Mouse (Mus musculus) CH12.LX (cell line): Measurements from ENCODE around the gene Gfpt1. TPM values are rescaled to one million over a fixed set of nuclear protein-coding genes. Genes with fewer than 3 reads are reported as not detected.

Source experiments
- DNase-seq: peaks from one replicate; pipeline ENCODE4 v3.0.0-alpha.2; 2013; ENCODE audit errors: extremely low read depth
- H3K27ac ChIP-seq: 2 replicates; pipeline ENCODE4 v1.5.1; 2012; ENCODE audit warnings: low read depth, mild to moderate bottlenecking, control low read depth, moderate library complexity; ENCODE audit not compliant: insufficient read depth
- H3K27me3 ChIP-seq: replicated peaks from 2 replicates; pipeline ENCODE3; 2012; ENCODE audit warnings: inconsistent platforms
- H3K36me3 ChIP-seq, 2 experiments: replicated peaks in 1 of 2; 2 replicates each; pipeline versions ENCODE3 to v1.6.1; 2012; ENCODE audit warnings: inconsistent platforms in 1 of 2, low read length in 1 of 2, mild to moderate bottlenecking in 1 of 2, mixed read lengths in 1 of 2, moderate library complexity in 1 of 2; ENCODE audit not compliant: control insufficient read depth in 1 of 2, insufficient read depth in 1 of 2
- H3K4me1 ChIP-seq, 2 experiments: 2 replicates each; pipeline ENCODE4 v1.6.1; 2012; ENCODE audit warnings: inconsistent platforms in 1 of 2, moderate library complexity in 1 of 2; ENCODE audit not compliant: insufficient read depth in 2 of 2, control insufficient read depth in 1 of 2
- H3K4me2 ChIP-seq: 2 replicates; pipeline ENCODE4 v1.6.1; 2012; ENCODE audit warnings: low read depth, mild to moderate bottlenecking, control low read depth; ENCODE audit not compliant: poor library complexity, insufficient read depth, severe bottlenecking
- H3K4me3 ChIP-seq, 3 experiments: fragments of 150-350 bp in 1 of 3; sonication (generic) in 1 of 3; replicated peaks in 1 of 3; 2 replicates each; pipeline versions ENCODE3 to v1.5.1; 2011 to 2012; ENCODE audit warnings: low read depth in 2 of 3, low read length in 2 of 3, mild to moderate bottlenecking in 2 of 3, moderate library complexity in 2 of 3, control low read depth in 1 of 3, improper control_type of control experiment in 1 of 3, inconsistent platforms in 1 of 3, mixed read lengths in 1 of 3; ENCODE audit not compliant: poor library complexity in 1 of 3
- H3K79me2 ChIP-seq: replicated peaks from 2 replicates; pipeline ENCODE4 v1.6.1; 2012; ENCODE audit warnings: mild to moderate bottlenecking, moderate library complexity; ENCODE audit not compliant: control insufficient read depth, poor library complexity, insufficient read depth, severe bottlenecking; ENCODE audit errors: extremely low read depth
- H3K9ac ChIP-seq: 2 replicates; pipeline ENCODE4 v1.6.1; 2012; ENCODE audit warnings: low read depth, mild to moderate bottlenecking, control low read depth, moderate library complexity; ENCODE audit not compliant: insufficient read depth
- H3K9me3 ChIP-seq: replicated peaks from 2 replicates; pipeline ENCODE3; 2012; ENCODE audit warnings: low read length, inconsistent platforms, mixed read lengths
- BHLHE40 ChIP-seq: IDR thresholded peaks from 2 replicates; pipeline ENCODE4 v1.6.1; 2011; ENCODE audit warnings: mild to moderate bottlenecking, low read depth, low read length, improper control_type of control experiment
- CHD1 ChIP-seq: IDR thresholded peaks from 2 replicates; pipeline ENCODE4 v1.6.1; 2012; ENCODE audit warnings: low read depth, low read length, improper control_type of control experiment, inconsistent platforms
- CHD2 ChIP-seq: IDR thresholded peaks from 2 replicates; pipeline ENCODE4 v1.6.1; 2011; ENCODE audit warnings: low read length, improper control_type of control experiment
- E2F4 ChIP-seq: IDR thresholded peaks from 2 replicates; pipeline ENCODE4 v1.6.1; 2011; ENCODE audit warnings: low read depth, low read length, improper control_type of control experiment; ENCODE audit not compliant: insufficient replicate concordance
- EP300 ChIP-seq: IDR thresholded peaks from 2 replicates; pipeline ENCODE4 v1.6.1; 2011; ENCODE audit warnings: low read length, improper control_type of control experiment
- HCFC1 ChIP-seq: IDR thresholded peaks from 2 replicates; pipeline ENCODE4 v1.6.1; 2012; ENCODE audit warnings: low read depth, mild to moderate bottlenecking, inconsistent platforms, low read length, improper control_type of control experiment
- IRF4 ChIP-seq: IDR thresholded peaks from 2 replicates; pipeline ENCODE4 v1.6.1; 2014; ENCODE audit warnings: low read depth, mild to moderate bottlenecking, inconsistent platforms, low read length, improper control_type of control experiment
- JUN ChIP-seq: IDR thresholded peaks from 2 replicates; pipeline ENCODE4 v1.6.1; 2011; ENCODE audit warnings: low read depth, mild to moderate bottlenecking, low read length, improper control_type of control experiment, moderate library complexity; ENCODE audit not compliant: insufficient read depth
- JUND ChIP-seq: conservative IDR thresholded peaks from 2 replicates; pipeline ENCODE4 v1.6.1; 2011; ENCODE audit warnings: low read depth, low read length, improper control_type of control experiment
- KAT2A ChIP-seq: IDR thresholded peaks from 2 replicates; pipeline ENCODE4 v1.6.1; 2012; ENCODE audit warnings: low read length, improper control_type of control experiment, inconsistent platforms; ENCODE audit not compliant: insufficient replicate concordance
- MAFK ChIP-seq: IDR thresholded peaks from 2 replicates; pipeline ENCODE4 v1.6.1; 2011; ENCODE audit warnings: low read length, improper control_type of control experiment; ENCODE audit not compliant: insufficient replicate concordance
- MAX ChIP-seq: IDR thresholded peaks from 2 replicates; pipeline ENCODE4 v1.6.1; 2011; ENCODE audit warnings: low read length, improper control_type of control experiment
- MAZ ChIP-seq: IDR thresholded peaks from 2 replicates; pipeline ENCODE4 v1.6.1; 2012; ENCODE audit warnings: low read depth, mild to moderate bottlenecking, inconsistent platforms, low read length, improper control_type of control experiment, moderate library complexity
- MEF2A ChIP-seq: IDR thresholded peaks from 2 replicates; pipeline ENCODE4 v1.6.1; 2014; ENCODE audit warnings: low read depth, mild to moderate bottlenecking, inconsistent platforms, low read length, improper control_type of control experiment, borderline replicate concordance
- MXI1 ChIP-seq: IDR thresholded peaks from 2 replicates; pipeline ENCODE4 v1.6.1; 2011; ENCODE audit warnings: mild to moderate bottlenecking, low read depth, low read length, improper control_type of control experiment
- MYC ChIP-seq: IDR thresholded peaks from 2 replicates; pipeline ENCODE4 v1.6.1; 2011; ENCODE audit warnings: low read depth, mild to moderate bottlenecking, improper control_type of control experiment, low read length
- NELFE ChIP-seq: IDR thresholded peaks from 2 replicates; pipeline ENCODE4 v1.6.1; 2011; ENCODE audit warnings: low read depth, low read length, improper control_type of control experiment
- NRF1 ChIP-seq: IDR thresholded peaks from 2 replicates; pipeline ENCODE4 v1.6.1; 2014; ENCODE audit warnings: low read depth, mild to moderate bottlenecking, inconsistent platforms, low read length, improper control_type of control experiment, moderate library complexity
- PAX5 ChIP-seq: IDR thresholded peaks from 2 replicates; pipeline ENCODE4 v1.6.1; 2012; ENCODE audit warnings: low read length, inconsistent platforms, mixed read lengths
- RAD21 ChIP-seq: IDR thresholded peaks from 2 replicates; pipeline ENCODE4 v1.6.1; 2011; ENCODE audit warnings: low read depth, mild to moderate bottlenecking, low read length, improper control_type of control experiment, moderate library complexity
- RCOR1 ChIP-seq: conservative IDR thresholded peaks from 2 replicates; pipeline ENCODE4 v1.6.1; 2012; ENCODE audit warnings: low read depth, mild to moderate bottlenecking, inconsistent platforms, low read length, improper control_type of control experiment
- SIN3A ChIP-seq: IDR thresholded peaks from 2 replicates; pipeline ENCODE4 v1.6.1; 2012; ENCODE audit warnings: low read length, improper control_type of control experiment, inconsistent platforms
- SMC3 ChIP-seq: IDR thresholded peaks from 2 replicates; pipeline ENCODE4 v1.6.1; 2011; ENCODE audit warnings: low read depth, low read length, improper control_type of control experiment
- TBP ChIP-seq: conservative IDR thresholded peaks from 2 replicates; pipeline ENCODE4 v1.6.1; 2011; ENCODE audit warnings: low read depth, low read length, improper control_type of control experiment
- UBTF ChIP-seq: IDR thresholded peaks from 2 replicates; pipeline ENCODE4 v1.6.1; 2012; ENCODE audit warnings: low read depth, mild to moderate bottlenecking, inconsistent platforms, low read length, improper control_type of control experiment, moderate library complexity
- ZC3H11A ChIP-seq: IDR thresholded peaks from 2 replicates; pipeline ENCODE4 v1.6.1; 2012; ENCODE audit warnings: low read depth, mild to moderate bottlenecking, inconsistent platforms, low read length, improper control_type of control experiment
- ZKSCAN1 ChIP-seq: IDR thresholded peaks from 2 replicates; pipeline ENCODE4 v1.6.1; 2012; ENCODE audit warnings: low read depth, inconsistent platforms, low read length, improper control_type of control experiment, borderline replicate concordance
- ZMIZ1 ChIP-seq: IDR thresholded peaks from 2 replicates; pipeline ENCODE4 v1.6.1; 2012; ENCODE audit warnings: low read depth, mild to moderate bottlenecking, inconsistent platforms, low read length, improper control_type of control experiment
- dilution Hi-C: fragments of 300-500 bp; cut with MboI; formaldehyde crosslinking; loops from 2 replicates; pipeline ENCODE4 v1.14.3; 2020; ENCODE audit warnings: low sequenced_read_pairs; ENCODE audit not compliant: extremely low pct_unique_long_range_greater_than_20kb, extremely low pct_ligation_motif_present
- in situ Hi-C: fragments of 300-500 bp; cut with MboI; formaldehyde crosslinking; loops from 3 replicates; pipeline ENCODE4 v1.14.3; 2019; ENCODE audit warnings: low sequenced_read_pairs, low pct_ligation_motif_present, low pct_unique_long_range_greater_than_20kb, mixed read lengths
- polyA plus RNA-seq: library from polyadenylated mRNA; unstranded; fragments of >175 nt; gene quantifications from 2 replicates; pipeline ENCODE4 v1.2.1, GENCODE M21; 2012; ENCODE audit warnings: low read depth; ENCODE audit not compliant: insufficient read length
- total RNA-seq, 2 experiments: library from RNA; depleted of rRNA; stranded (reverse); fragments of 300-350 nt in 1 of 2; fragments of >200 nt in 1 of 2; gene quantifications; 2 replicates each; pipeline ENCODE4 v1.2.3; 2012 to 2014

Gfpt1 gene
- total and polyA plus RNA-seq, 3 experiments: 24.9 to 35.3 (median 32.1) TPM

- Histone ChIP-seq H3K4me1 (peaks cover 7 to 13% of the 10 kb centered on the region in 2 experiments; a peak in 3 of 4 replicates), H3K79me2 (no peaks in the 10 kb centered on the region), H3K27me3 (no peaks in the 10 kb centered on the region), H3K9ac (no peak overlapping the region), H3K36me3 (peaks cover 0 to 1% of the 10 kb centered on the region in 2 experiments), H3K27ac (no peak overlapping the region), H3K9me3 (no peaks in the 10 kb centered on the region), H3K4me3 (no peak overlapping the region), H3K4me2 (no peak overlapping the region)
- TF ChIP-seq UBTF: no peak
- TF ChIP-seq ZKSCAN1: no peak
- TF ChIP-seq IRF4: no peak
- no peak for TF ChIP-seq EP300
- TF ChIP-seq RAD21: no peak
- dilution Hi-C loops: no loop called here
- in situ Hi-C loops: loop anchor here (5.0 to 10.0 kb wide), 2 partner anchors 227 to 354 kb away; no protein-coding TSS in a partner anchor
- no peak for DNase-seq
These were observed 57.8 kb downstream of the Gfpt1 start for GRCm38 (mm10) chr6:87100297-87101020.

GRCm38 (mm10) chr6:87101281-87101954 lies 58.8 kb downstream of the Gfpt1 start:
- Histone ChIP-seq H3K9me3 (no peaks in the 10 kb centered on the region), H3K27ac (no peak overlapping the region), H3K4me3 (peak overlapping the region in 2 of 3 experiments; percentile 16 to 45), H3K4me1 (peaks cover 7 to 13% of the 10 kb centered on the region in 2 experiments; a peak in 3 of 4 replicates), H3K4me2 (peak overlapping the region; percentile 95), H3K9ac (no peak overlapping the region; the same call in 1 of the 2 replicates), H3K36me3 (no peaks in the 10 kb centered on the region), H3K27me3 (no peaks in the 10 kb centered on the region), H3K79me2 (no peaks in the 10 kb centered on the region)
- in situ Hi-C loops (loop anchor here (5.0 to 10.0 kb wide), 2 partner anchors 226 to 353 kb away; no protein-coding TSS in a partner anchor), dilution Hi-C loops (no loop called here)
- peak; percentile 79 for DNase-seq
- no peak for TF ChIP-seq CHD1
- TF ChIP-seq MEF2A: peak; percentile 31; the same call in 1 of the 2 replicates
- 0 out of 2 replicates have a peak, but pooled peaks have one; percentile 28 for TF ChIP-seq MYC
- peak; percentile 93 for TF ChIP-seq SMC3
- no peak for TF ChIP-seq ZKSCAN1
- TF ChIP-seq MAX: peak; percentile 78
- TF ChIP-seq MAFK: no peak
- TF ChIP-seq HCFC1: no peak
- 0 out of 2 replicates have a peak, but pooled peaks have one; percentile 19 for TF ChIP-seq SIN3A
- TF ChIP-seq EP300: no peak
- TF ChIP-seq KAT2A: peak; percentile 82; the same call in 1 of the 2 replicates
- no peak for TF ChIP-seq E2F4
- 0 out of 2 replicates have a peak, but pooled peaks have one; percentile 17 for TF ChIP-seq NRF1
- no peak for TF ChIP-seq JUN
- TF ChIP-seq RAD21: peak; percentile 84
- TF ChIP-seq JUND: no peak
- no peak for TF ChIP-seq CHD2
- TF ChIP-seq PAX5: no peak
- 0 out of 2 replicates have a peak, but pooled peaks have one; percentile 44 for TF ChIP-seq MXI1
- no peak for TF ChIP-seq ZMIZ1
- TF ChIP-seq IRF4: peak; percentile 54; the same call in 1 of the 2 replicates
- TF ChIP-seq MAZ: no peak
- TF ChIP-seq BHLHE40: 0 out of 2 replicates have a peak, but pooled peaks have one; percentile 7
- TF ChIP-seq TBP: no peak
- TF ChIP-seq RCOR1: 0 out of 2 replicates have a peak, but pooled peaks have one; percentile 37
- TF ChIP-seq NELFE: no peak; the same call in 1 of the 2 replicates
- peak; percentile 86 for TF ChIP-seq ZC3H11A
